Mouse (Mus musculus) frontal cortex, adult (tissue): ENCODE measurements around the gene Acp7.
A peak's percentile ranks its signal among the peaks of the same experiment; 100 is the strongest.

Experiments used
- ATAC-seq: cut with Nextera tagmentation; 2 replicates; pipeline ENCODE4 v1.9.2; 2017; ENCODE audit warnings: mild to moderate bottlenecking, moderate library complexity, mixed read lengths; ENCODE audit not compliant: low TSS enrichment

Acp7 gene

DNA sequence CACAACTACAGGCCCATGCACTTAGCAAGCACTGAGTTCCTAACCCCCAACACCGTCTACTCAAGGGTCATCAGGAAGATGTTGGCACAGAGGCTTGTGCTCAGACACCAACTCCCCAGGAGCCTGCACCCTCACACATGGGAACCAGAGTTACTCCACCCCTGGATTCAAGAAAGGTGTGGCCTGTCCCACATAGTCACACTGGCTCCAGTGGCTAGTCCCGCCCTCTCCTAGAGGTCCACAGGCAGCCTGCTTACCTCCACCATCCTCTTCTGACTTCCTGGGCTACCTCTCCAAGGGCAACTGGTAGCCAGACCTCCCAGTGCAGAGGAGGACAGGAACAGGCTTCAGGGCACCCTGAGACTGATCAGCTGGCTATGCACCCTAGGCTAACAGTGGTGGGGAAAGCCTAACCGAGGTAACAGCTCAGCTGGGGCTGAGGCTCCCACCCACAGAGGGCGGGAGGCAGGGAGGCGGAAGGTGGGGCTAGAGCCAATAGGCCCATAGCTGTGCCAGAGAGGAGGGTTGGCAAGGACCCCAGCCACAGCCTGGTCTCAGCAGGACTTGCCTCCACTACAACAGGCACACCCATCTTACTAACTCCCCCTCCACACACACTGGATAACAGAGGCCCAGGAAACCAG, 54.7 kb downstream of the Acp7 start:
- peak; percentile 44; the same call in 1 of the 2 replicates for ATAC-seq

DNA sequence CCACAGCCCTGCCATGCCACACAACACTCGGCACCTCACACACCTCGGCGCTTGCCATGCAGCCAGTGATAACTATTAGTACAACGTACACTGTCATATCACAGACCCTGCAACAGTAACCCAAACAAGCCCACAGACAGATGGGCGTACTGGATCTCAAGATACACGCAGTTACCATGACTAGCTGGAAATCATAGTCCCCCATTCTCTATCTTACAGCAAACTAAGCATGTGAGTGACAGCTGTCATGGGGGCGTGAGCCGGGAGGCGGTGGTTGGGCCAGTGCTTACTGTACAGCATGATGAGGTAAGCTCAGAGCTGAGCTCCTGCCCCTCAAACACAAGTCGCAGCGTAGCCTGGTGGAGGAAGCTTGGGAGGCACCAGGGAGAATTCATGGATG, 55.5 kb downstream of the Acp7 start:
- ATAC-seq: no peak

DNA sequence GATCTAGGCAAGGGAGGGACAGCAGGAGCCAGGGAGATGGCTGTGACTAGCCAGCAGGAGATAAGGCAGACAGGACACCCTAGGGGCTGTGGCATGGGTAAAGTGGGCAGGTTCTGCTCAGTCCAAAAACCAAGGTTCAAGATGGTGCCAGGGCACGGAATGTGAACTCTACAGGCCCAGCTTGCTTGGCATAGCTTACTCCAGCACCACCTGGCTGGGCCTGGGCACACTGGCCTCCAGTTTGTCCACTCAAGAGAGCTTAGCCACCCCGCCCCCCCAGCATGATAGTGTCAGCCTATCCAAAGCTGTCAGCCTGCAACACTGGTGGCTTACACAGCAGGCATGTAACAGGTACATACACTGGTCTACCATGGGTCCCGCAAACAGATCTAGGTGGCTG, 57.9 kb downstream of the Acp7 start:
- ATAC-seq: no peak

DNA sequence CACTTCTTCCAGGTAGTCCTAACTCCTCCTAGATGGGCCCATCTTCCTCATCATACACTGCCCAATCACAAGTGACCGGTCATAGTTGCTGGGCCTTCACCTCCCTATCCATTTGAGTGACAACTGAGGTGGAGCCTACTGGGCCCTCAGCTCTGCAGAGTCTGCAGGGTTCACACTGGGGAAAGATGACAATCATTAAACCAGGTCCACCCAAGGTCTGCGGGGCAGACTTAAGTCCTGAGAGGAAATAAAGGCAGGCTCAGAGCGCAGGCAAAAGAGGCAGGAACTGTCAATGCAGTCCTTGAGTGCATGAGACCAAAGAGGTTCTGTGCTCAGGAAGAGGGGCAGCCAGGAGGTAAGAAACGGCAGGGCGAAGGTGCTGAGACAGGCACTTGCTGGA, 58.4 kb downstream of the Acp7 start:
- no peak for ATAC-seq

DNA sequence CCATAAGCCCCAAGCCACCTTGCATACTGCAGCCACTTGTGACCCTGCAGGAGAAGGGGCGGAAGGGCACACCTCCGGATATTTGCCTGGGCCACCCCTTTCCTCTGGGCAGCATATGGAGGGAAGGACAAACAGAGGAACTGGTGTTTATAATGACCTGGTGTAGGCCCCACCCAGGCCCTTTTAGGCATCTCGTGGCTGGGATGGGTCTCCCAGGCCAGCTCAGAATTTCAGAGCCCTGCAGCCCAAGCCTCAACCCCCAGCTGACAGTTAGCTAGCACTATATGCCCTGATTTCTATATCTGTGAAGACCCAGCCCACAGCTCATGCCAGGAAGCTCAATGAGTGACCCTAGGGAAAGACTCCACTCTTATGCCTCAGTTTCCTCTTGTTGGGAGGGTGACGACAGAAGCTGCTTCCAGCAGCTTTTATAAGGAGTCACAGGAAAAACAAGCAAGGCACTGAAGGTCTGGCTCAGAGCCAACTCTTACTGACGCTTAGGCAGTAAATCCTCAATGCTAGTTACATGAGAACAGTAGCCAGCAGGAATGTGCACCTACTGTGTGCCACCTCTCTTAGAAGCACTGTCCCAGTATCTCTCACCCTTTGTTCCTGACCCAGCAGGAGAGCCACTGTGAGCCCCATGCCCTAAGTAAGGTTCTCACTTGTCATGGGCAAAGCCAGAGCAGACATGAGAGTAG, 60.0 kb downstream of the Acp7 start:
- no peak for ATAC-seq

DNA sequence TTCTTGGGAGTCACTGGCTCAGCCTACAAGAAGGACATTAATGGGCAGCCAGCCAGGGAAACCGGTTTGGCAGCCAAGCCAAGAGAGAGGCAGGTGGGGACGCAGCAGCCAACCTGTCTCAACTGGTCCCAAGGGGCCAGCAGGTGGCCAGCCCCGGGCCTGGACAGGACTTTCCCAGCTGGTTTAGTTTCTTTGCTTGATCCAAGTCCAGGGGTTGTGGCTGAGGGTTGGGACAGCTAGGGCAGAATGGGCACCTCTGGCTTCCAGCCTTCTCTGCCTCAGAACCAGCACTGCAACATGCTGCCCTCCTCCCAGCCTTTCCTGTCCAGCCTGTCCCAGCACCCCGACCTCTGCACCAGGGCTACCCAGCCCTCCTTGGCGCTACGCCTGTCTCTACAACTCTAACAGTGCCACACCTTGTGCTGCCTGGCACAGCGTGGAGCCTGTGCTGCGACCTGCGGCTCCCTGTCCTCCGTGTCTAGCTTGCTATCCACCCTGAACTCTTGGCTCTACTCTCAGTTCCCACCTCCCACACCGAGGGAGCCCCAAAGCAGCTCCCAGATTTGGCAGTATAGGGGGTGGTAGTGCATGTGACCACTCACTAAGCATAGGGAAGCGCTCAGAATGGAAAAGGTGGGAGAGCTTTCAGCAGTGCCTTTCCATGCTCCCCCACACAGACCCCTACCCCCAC, 60.7 kb downstream of the Acp7 start:
- peak; percentile 75; the same call in 1 of the 2 replicates for ATAC-seq

DNA sequence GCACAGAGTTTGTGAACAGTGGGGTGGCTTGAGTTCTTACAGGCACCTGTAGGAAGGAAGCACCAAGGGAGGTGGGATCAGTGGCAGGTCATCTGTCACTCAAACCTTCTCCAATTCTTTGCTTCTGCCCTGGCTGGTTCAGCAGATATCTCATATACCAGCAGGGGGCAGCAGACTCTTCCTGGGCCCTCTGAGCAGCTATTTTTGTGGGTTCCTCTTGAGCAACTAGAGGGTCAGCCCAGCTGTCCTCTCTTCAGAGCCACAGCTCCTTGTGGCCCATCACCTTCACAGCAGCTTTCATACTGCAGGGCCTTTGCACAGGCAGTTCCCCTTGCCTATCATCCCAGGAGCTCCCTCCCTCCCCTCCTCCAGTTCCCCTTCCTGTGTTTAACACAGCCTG, 62.9 kb downstream of the Acp7 start:
- ATAC-seq: peak; percentile 21; the same call in 1 of the 2 replicates

DNA sequence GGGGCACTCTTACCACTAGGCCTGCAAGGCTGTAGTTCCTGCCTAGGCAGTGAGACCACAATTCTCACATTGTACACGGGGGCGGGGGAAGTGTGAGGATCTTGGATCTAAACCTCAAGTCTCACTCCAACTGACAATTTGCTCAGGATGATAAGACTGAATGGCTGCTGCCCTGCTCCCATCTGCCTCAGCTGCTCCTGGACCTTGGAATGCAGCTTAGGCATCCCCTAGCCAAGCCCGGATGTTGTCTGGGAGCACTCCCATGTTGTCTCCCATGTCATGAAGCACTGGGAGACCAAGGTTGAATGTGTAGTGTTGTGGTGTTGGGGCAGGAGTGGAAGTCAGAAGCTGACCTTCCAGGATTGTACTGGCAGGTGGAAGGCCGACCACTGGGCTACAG, 63.6 kb downstream of the Acp7 start:
- ATAC-seq: no peak

DNA sequence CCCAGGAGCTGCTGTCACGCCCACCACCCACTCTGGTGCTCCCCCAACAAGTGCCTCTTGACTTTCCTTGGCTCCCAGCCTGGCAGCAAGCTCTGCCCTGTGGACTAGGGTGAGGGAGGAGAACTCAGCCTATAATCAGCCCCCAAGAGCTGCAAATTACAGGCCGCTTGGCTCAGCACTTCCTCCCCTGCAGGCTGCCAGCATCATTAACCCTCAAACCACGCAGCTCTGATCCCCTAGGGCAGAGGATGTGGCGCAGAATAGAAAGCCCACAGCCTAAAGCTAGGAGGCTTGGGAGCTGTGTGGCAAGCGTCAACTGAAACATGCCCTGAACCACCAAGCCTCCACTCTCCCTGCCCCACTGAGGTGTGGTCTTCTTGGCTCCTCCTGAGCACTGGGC, 65.7 kb downstream of the Acp7 start:
- no peak for ATAC-seq

DNA sequence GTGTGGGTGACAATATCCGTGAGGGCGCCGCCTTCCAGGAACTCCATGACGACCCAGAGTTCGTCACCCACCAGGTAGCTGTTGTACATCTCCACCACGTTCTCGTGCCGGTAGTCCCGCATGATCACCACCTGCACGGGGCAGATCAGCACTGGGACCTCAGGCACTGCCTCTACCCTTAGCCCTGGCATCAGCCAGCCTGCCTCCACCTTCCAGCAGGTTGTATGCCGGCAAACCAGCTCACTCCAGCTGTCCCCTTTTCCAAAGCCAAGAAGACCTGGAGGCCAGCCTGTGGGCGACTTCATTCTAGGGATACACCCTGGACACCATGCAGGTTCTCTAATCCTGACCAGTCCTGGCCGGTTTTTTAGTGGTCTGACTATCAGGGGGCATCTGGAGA, 68.2 kb downstream of the Acp7 start:
- no peak for ATAC-seq

DNA sequence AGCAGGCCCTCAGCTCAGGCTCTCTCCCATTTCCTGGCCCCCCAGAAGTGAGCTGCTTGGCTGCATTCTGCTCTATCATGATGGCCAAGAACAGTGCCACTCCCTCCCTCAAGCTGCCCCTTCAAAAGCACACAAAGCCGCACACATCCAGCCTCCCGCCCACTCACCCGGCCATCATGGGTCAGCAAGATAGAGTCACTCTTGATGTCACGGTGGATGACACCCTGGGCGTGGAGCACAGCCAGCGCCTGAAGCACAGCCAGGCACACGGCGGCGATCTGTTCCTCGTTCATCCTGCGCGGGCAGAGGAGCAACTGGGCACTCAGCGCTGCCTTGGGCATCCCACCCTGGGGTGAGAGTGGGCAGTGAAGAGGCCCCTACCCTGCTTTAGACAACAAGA, 68.8 kb downstream of the Acp7 start:
- no peak for ATAC-seq

DNA sequence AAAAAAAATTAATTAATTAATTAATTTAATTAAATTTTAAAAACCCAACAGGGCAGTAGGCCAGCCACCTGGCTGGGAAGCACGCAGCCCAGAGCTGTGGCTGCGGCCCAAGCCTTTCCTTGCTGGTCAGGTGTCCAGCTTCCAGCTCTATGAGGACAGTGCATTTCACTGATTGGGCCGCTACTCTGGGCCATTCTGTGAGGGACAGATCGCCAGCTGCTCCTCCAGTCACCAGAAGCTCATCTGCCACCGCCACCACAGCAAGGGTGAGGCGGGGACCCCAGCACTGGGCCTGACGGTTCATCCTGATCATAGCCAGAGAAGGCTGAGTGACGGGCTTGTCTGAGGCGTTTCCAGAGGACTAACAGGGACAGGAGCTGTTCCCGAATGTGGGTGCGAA, 69.2 kb downstream of the Acp7 start:
- no peak for ATAC-seq

DNA sequence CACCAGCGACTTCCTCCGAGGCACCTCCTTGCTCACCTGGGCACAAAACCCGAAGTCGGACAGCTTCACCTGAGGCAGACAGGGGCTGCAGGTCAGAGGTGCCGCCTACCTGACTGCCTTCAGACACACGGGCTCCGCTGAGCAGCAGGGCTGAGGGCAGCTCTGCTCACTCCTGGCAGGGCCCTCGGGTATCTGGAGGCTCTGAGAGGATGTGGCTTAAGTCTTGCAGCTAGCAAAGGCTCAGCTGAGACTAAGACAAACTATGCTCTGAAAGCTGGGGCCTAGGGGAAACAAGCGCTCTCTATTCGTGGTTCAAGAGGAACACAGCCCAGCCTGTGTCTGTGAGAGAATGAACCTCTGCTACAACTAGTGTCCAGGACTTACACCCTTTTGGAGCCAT, 70.3 kb downstream of the Acp7 start:
- no peak for ATAC-seq

DNA sequence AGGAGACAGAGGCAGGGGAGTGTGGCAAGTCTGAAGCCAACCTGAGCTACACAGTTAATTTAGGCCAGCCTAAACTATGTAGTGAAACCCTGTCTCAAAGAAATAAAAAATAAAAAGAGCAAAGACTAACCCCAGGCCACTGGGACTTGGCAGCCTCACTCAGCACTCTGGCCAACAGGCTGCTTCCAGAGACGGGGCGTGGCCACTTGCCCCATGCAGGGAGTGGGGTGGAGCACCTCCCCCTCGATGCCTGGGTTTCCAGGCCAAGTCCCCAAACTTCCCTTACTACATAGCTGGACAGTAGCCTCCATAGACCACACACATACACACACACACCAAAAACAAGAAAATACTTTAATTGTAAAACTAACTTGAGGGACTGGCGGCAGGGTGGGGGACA, 72.6 kb downstream of the Acp7 start:
- no peak for ATAC-seq

DNA sequence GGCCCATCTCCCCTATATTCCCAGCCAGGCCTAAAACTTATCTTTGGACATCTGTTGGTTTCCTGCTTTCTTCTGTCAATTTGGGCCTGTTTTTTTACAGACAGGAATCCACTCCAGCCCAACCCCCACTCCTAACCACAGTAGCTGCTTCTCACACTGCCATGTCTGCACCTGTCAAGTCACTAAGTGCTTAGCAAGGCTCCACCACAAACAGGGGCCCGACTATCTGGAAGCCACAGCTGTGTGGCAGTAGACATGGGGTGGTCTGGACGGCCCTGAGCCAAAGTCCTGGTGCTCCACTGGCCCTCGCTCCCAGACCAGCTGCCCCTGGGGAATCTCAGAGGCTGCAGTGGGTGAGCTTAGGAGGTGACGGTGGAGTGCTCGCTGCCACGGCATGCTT, 73.4 kb downstream of the Acp7 start:
- ATAC-seq: no peak
